Mouse (Mus musculus): ENCODE measurements around the gene Hbb-y. TPM values are rescaled to one million over a fixed set of nuclear protein-coding genes. Genes with fewer than 3 reads are reported as not detected.

The Hbb-y gene
- not detected in 4 replicates for total RNA-seq (2023; ENCODE audit: inconsistent age)

GRCm38 (mm10) chr7:103853090-103853489 lies at the start of gene Hbb-y:
Gene Hbb-y (minus strand): TSS chr7:103853216.

GRCm38 (mm10) chr7:103894385-103894784 lies 41.4 kb upstream of the Hbb-y start, which contains the start of gene Olfr64:
Gene Olfr64 (minus strand): TSS chr7:103894485.

GRCm38 (mm10) chr7:103886152-103886551 lies 33.1 kb upstream of the Hbb-y start, which contains the start of gene Olfr66:
Gene Olfr66 (minus strand): TSS chr7:103886252.

GRCm38 (mm10) chr7:103843034-103843433 lies 10.0 kb downstream of the Hbb-y start, which contains the start of gene Hbb-bh1:
Gene Hbb-bh1 (minus strand): TSS chr7:103843164.

GRCm38 (mm10) chr7:103840268-103840667 lies 12.7 kb downstream of the Hbb-y start, which contains the start of gene Hbb-bh2:
Gene Hbb-bh2 (minus strand): TSS chr7:103840520.

GRCm38 (mm10) chr7:103827808-103828207 lies 25.2 kb downstream of the Hbb-y start, which contains the start of gene Hbb-bs:
Gene Hbb-bs (minus strand): TSS chr7:103828096.

GRCm38 (mm10) chr7:103813766-103814165 lies 39.2 kb downstream of the Hbb-y start, which contains the start of gene Hbb-bt:
Gene Hbb-bt (minus strand): TSS chr7:103813996.

Other genes with a start within 250 kb of the Hbb-y start
- gene Olfr620, start 240.7 kb downstream of the Hbb-y start, total RNA-seq (2023; ENCODE audit: inconsistent age): not detected in 4 replicates
- not detected in 4 replicates for gene Olfr622, start 210.5 kb downstream of the Hbb-y start, total RNA-seq (2023; ENCODE audit: inconsistent age)
- gene Olfr623, start 189.5 kb downstream of the Hbb-y start, total RNA-seq (2023; ENCODE audit: inconsistent age): not detected in 4 replicates
- gene Olfr624, start 182.0 kb downstream of the Hbb-y start, total RNA-seq (2023; ENCODE audit: inconsistent age): not detected in 4 replicates
- not detected in 4 replicates for gene Olfr625-ps1, start 170.5 kb downstream of the Hbb-y start, total RNA-seq (2023; ENCODE audit: inconsistent age)
- not detected in 4 replicates for gene Olfr243, start 138.5 kb downstream of the Hbb-y start, total RNA-seq (2023; ENCODE audit: inconsistent age)
- gene Olfr628, start 122.8 kb downstream of the Hbb-y start, total RNA-seq (2023; ENCODE audit: inconsistent age): not detected in 4 replicates
- gene Olfr629, start 108.3 kb downstream of the Hbb-y start, total RNA-seq (2023; ENCODE audit: inconsistent age): not detected in 4 replicates
- gene Olfr630, start 95.9 kb downstream of the Hbb-y start, total RNA-seq (2023; ENCODE audit: inconsistent age): not detected in 4 replicates
- gene Olfr69, start 81.6 kb downstream of the Hbb-y start, total RNA-seq (2023; ENCODE audit: inconsistent age): not detected in 4 replicates
- gene Olfr68, start 73.5 kb downstream of the Hbb-y start, total RNA-seq (2023; ENCODE audit: inconsistent age): not detected in 4 replicates
- not detected in 4 replicates for gene Olfr67, start 61.4 kb downstream of the Hbb-y start, total RNA-seq (2023; ENCODE audit: inconsistent age)
- gene Hbb-bt, start 39.2 kb downstream of the Hbb-y start, total RNA-seq (2023; ENCODE audit: inconsistent age): 3.1 to 9.5 TPM (median 3.9 TPM) in 4 replicates
- 5.7 to 29.6 TPM (median 17.0 TPM) in 4 replicates for gene Hbb-bs, start 25.1 kb downstream of the Hbb-y start, total RNA-seq (2023; ENCODE audit: inconsistent age)
- gene Hbb-bh2, start 12.7 kb downstream of the Hbb-y start, total RNA-seq (2023; ENCODE audit: inconsistent age): not detected in 4 replicates
- gene Hbb-bh1, start 10.1 kb downstream of the Hbb-y start, total RNA-seq (2023; ENCODE audit: inconsistent age): 0.94 TPM in 1 of 4 replicates, not detected in the others
- not detected in 4 replicates for gene Olfr66, start 33.0 kb upstream of the Hbb-y start, total RNA-seq (2023; ENCODE audit: inconsistent age)
- not detected in 4 replicates for gene Olfr64, start 41.3 kb upstream of the Hbb-y start, total RNA-seq (2023; ENCODE audit: inconsistent age)
- gene Olfr65, start 50.3 kb upstream of the Hbb-y start, total RNA-seq (2023; ENCODE audit: inconsistent age): not detected in 4 replicates
- not detected in 4 replicates for gene Olfr631, start 75.6 kb upstream of the Hbb-y start, total RNA-seq (2023; ENCODE audit: inconsistent age)
- not detected in 4 replicates for gene Olfr632, start 81.1 kb upstream of the Hbb-y start, total RNA-seq (2023; ENCODE audit: inconsistent age)
- not detected in 4 replicates for gene Olfr633, start 91.2 kb upstream of the Hbb-y start, total RNA-seq (2023; ENCODE audit: inconsistent age)
- not detected in 4 replicates for gene Olfr635, start 117.9 kb upstream of the Hbb-y start, total RNA-seq (2023; ENCODE audit: inconsistent age)
- not detected in 4 replicates for gene Olfr638, start 145.5 kb upstream of the Hbb-y start, total RNA-seq (2023; ENCODE audit: inconsistent age)
- gene Olfr639, start 164.1 kb upstream of the Hbb-y start, total RNA-seq (2023; ENCODE audit: inconsistent age): 0.16 TPM in 1 of 4 replicates, not detected in the others
- gene Olfr640, start 172.4 kb upstream of the Hbb-y start, total RNA-seq (2023; ENCODE audit: inconsistent age): not detected in 4 replicates
- gene Olfr641, start 182.2 kb upstream of the Hbb-y start, total RNA-seq (2023; ENCODE audit: inconsistent age): not detected in 4 replicates
- gene Olfr642, start 199.4 kb upstream of the Hbb-y start, total RNA-seq (2023; ENCODE audit: inconsistent age): not detected in 4 replicates
- not detected in 4 replicates for gene 4930516K23Rik, start 208.2 kb upstream of the Hbb-y start, total RNA-seq (2023; ENCODE audit: inconsistent age)
- gene Olfr644, start 218.7 kb upstream of the Hbb-y start, total RNA-seq (2023; ENCODE audit: inconsistent age): not detected in 4 replicates
- not detected in 4 replicates for gene Olfr645, start 232.2 kb upstream of the Hbb-y start, total RNA-seq (2023; ENCODE audit: inconsistent age)

Measured in B cell, adult (primary cell).